Mouse (Mus musculus): ENCODE data around the gene Eif2b2. TPM values are rescaled to one million over a fixed set of nuclear protein-coding genes. Genes with fewer than 3 reads are reported as not detected.

Gene Eif2b2
- polyA plus RNA-seq, 1 experiment from 2014 or later, result 24.6 TPM

GRCm38 (mm10) chr12:85256074-85256751, 36.9 kb downstream of the Eif2b2 start:
- Histone ChIP-seq H3K27ac (ENCODE audit: low read depth) (peak overlapping the region; percentile 31; the same call in 1 of the 2 replicates), H3K4me3 (ENCODE audit: low read depth, low read length) (no peak overlapping the region), H3K4me2 (ENCODE audit: low read depth, low read length) (no peak overlapping the region), H3K9ac (replicated peaks) (no peak overlapping the region), H3K4me1 (ENCODE audit: insufficient read depth) (no peaks in the 10 kb centered on the region; the same call in 1 of the 2 replicates), H3K36me3 (replicated peaks; ENCODE audit: insufficient read depth, low read length) (0 out of 2 replicates have a peak, but pooled peaks cover 2% of the 10 kb centered on the region), H3K27me3 (ENCODE audit: insufficient read depth, low read length) (no peaks in the 10 kb centered on the region), H3K9me3 (ENCODE audit: low read length) (no peaks in the 10 kb centered on the region)
- WGBS (ENCODE audit: insufficient replicate concordance), result 62% methylated on average over 7 of the region's 7 CpGs
- ATAC-seq (no peak), DNase-seq (no peak)
- no peak for TF ChIP-seq EP300 (IDR thresholded peaks at IDR 0.05; ENCODE audit: low read depth)
- no peak for TF ChIP-seq CTCF (IDR thresholded peaks at IDR 0.05; ENCODE audit: low read depth)

- Histone ChIP-seq H3K9me3 (ENCODE audit: low read length) (no peaks in the 10 kb centered on the region), H3K27me3 (ENCODE audit: insufficient read depth, low read length) (no peaks in the 10 kb centered on the region), H3K4me1 (ENCODE audit: insufficient read depth) (no peaks in the 10 kb centered on the region; the same call in 1 of the 2 replicates), H3K36me3 (replicated peaks; ENCODE audit: insufficient read depth, low read length) (0 out of 2 replicates have a peak, but pooled peaks cover 2% of the 10 kb centered on the region), H3K9ac (replicated peaks) (no peak overlapping the region), H3K4me2 (ENCODE audit: low read depth, low read length) (0 out of 2 replicates have a peak overlapping the region, but pooled peaks have one; percentile 10), H3K27ac (ENCODE audit: low read depth) (peak overlapping the region; percentile 31), H3K4me3 (ENCODE audit: low read depth, low read length) (no peak overlapping the region)
- WGBS (ENCODE audit: insufficient replicate concordance), result 34% methylated on average over 7 of the region's 7 CpGs
- TF ChIP-seq CTCF (IDR thresholded peaks at IDR 0.05; ENCODE audit: low read depth) (no peak), EP300 (IDR thresholded peaks at IDR 0.05; ENCODE audit: low read depth) (peak; percentile 57)
- DNase-seq (no peak), ATAC-seq (peak; percentile 70)
These were observed 37.8 kb downstream of the Eif2b2 start for GRCm38 (mm10) chr12:85257008-85257639.

GRCm38 (mm10) chr12:85262489-85262888, 43.2 kb downstream of the Eif2b2 start:
- ATAC-seq (no peak), DNase-seq (no peak)
- no peaks in the 10 kb centered on the region for H3K4me1 ChIP-seq (ENCODE audit: insufficient read depth)
- no peak overlapping the region for H3K27ac ChIP-seq (ENCODE audit: low read depth)
- H3K36me3 ChIP-seq (replicated peaks; ENCODE audit: insufficient read depth, low read length), result 0 out of 2 replicates have a peak, but pooled peaks cover 2% of the 10 kb centered on the region
- H3K9me3 ChIP-seq (ENCODE audit: low read length), result no peaks in the 10 kb centered on the region
- no peaks in the 10 kb centered on the region for H3K27me3 ChIP-seq (ENCODE audit: insufficient read depth, low read length)
- H3K4me3 ChIP-seq (ENCODE audit: low read depth, low read length), result no peak overlapping the region
- 78% methylated on average over 10 of the region's 10 CpGs for WGBS (ENCODE audit: insufficient replicate concordance)
- H3K4me2 ChIP-seq (ENCODE audit: low read depth, low read length), result no peak overlapping the region
- TF ChIP-seq CTCF (IDR thresholded peaks at IDR 0.05; ENCODE audit: low read depth) (no peak), EP300 (IDR thresholded peaks at IDR 0.05; ENCODE audit: low read depth) (no peak)
- H3K9ac ChIP-seq (replicated peaks), result no peak overlapping the region

GRCm38 (mm10) chr12:85263190-85263589, 43.9 kb downstream of the Eif2b2 start:
- no peak for TF ChIP-seq CTCF (IDR thresholded peaks at IDR 0.05; ENCODE audit: low read depth)
- no peak for TF ChIP-seq EP300 (IDR thresholded peaks at IDR 0.05; ENCODE audit: low read depth)
- no peaks in the 10 kb centered on the region for H3K4me1 ChIP-seq (ENCODE audit: insufficient read depth)
- H3K4me2 ChIP-seq (ENCODE audit: low read depth, low read length), result no peak overlapping the region
- WGBS (ENCODE audit: insufficient replicate concordance), result 71% methylated on average over 5 of the region's 5 CpGs
- H3K4me3 ChIP-seq (ENCODE audit: low read depth, low read length), result no peak overlapping the region
- H3K9me3 ChIP-seq (ENCODE audit: low read length), result no peaks in the 10 kb centered on the region
- no peak overlapping the region for H3K9ac ChIP-seq (replicated peaks)
- no peak for ATAC-seq
- H3K27ac ChIP-seq (ENCODE audit: low read depth), result no peak overlapping the region
- H3K36me3 ChIP-seq (replicated peaks; ENCODE audit: insufficient read depth, low read length), result no peaks in the 10 kb centered on the region
- no peak for DNase-seq
- H3K27me3 ChIP-seq (ENCODE audit: insufficient read depth, low read length), result no peaks in the 10 kb centered on the region

GRCm38 (mm10) chr12:85264531-85264930, 45.2 kb downstream of the Eif2b2 start:
- Histone ChIP-seq H3K27me3 (ENCODE audit: insufficient read depth, low read length) (no peaks in the 10 kb centered on the region), H3K27ac (ENCODE audit: low read depth) (no peak overlapping the region), H3K9ac (replicated peaks) (no peak overlapping the region)

GRCm38 (mm10) chr12:85264940-85265339, 45.7 kb downstream of the Eif2b2 start:
- Histone ChIP-seq H3K4me2 (ENCODE audit: low read depth, low read length) (no peak overlapping the region), H3K4me1 (ENCODE audit: insufficient read depth) (peaks cover 2% of the 10 kb centered on the region; the same call in 1 of the 2 replicates), H3K9ac (replicated peaks) (no peak overlapping the region), H3K27ac (ENCODE audit: low read depth) (no peak overlapping the region), H3K27me3 (ENCODE audit: insufficient read depth, low read length) (no peaks in the 10 kb centered on the region), H3K9me3 (ENCODE audit: low read length) (no peaks in the 10 kb centered on the region), H3K4me3 (ENCODE audit: low read depth, low read length) (no peak overlapping the region), H3K36me3 (replicated peaks; ENCODE audit: insufficient read depth, low read length) (no peaks in the 10 kb centered on the region; the same call in 1 of the 2 replicates)
- WGBS (ENCODE audit: insufficient replicate concordance), result 77% methylated on average over 7 of the region's 7 CpGs
- DNase-seq (no peak), ATAC-seq (no peak)
- TF ChIP-seq EP300 (IDR thresholded peaks at IDR 0.05; ENCODE audit: low read depth) (no peak), CTCF (IDR thresholded peaks at IDR 0.05; ENCODE audit: low read depth) (no peak)

More at GRCm38 (mm10) chr12:85264531-85264930, 45.2 kb downstream of the Eif2b2 start:
- DNase-seq (no peak), ATAC-seq (no peak)
- Histone ChIP-seq H3K4me1 (ENCODE audit: insufficient read depth) (no peaks in the 10 kb centered on the region), H3K4me2 (ENCODE audit: low read depth, low read length) (no peak overlapping the region), H3K4me3 (ENCODE audit: low read depth, low read length) (no peak overlapping the region), H3K9me3 (ENCODE audit: low read length) (no peaks in the 10 kb centered on the region), H3K36me3 (replicated peaks; ENCODE audit: insufficient read depth, low read length) (no peaks in the 10 kb centered on the region; the same call in 1 of the 2 replicates)
- 87% methylated on average over 8 of the region's 8 CpGs for WGBS (ENCODE audit: insufficient replicate concordance)
- TF ChIP-seq CTCF (IDR thresholded peaks at IDR 0.05; ENCODE audit: low read depth), result no peak
- no peak for TF ChIP-seq EP300 (IDR thresholded peaks at IDR 0.05; ENCODE audit: low read depth)
